Mouse (Mus musculus): ENCODE measurements at regions not wholly inside any gene's neighbourhood (a gene's known extent, or its start where the extent isn't known, plus 50 kb on each side); places are given as distances from the start of the nearest gene placed in this dataset.

DNA sequence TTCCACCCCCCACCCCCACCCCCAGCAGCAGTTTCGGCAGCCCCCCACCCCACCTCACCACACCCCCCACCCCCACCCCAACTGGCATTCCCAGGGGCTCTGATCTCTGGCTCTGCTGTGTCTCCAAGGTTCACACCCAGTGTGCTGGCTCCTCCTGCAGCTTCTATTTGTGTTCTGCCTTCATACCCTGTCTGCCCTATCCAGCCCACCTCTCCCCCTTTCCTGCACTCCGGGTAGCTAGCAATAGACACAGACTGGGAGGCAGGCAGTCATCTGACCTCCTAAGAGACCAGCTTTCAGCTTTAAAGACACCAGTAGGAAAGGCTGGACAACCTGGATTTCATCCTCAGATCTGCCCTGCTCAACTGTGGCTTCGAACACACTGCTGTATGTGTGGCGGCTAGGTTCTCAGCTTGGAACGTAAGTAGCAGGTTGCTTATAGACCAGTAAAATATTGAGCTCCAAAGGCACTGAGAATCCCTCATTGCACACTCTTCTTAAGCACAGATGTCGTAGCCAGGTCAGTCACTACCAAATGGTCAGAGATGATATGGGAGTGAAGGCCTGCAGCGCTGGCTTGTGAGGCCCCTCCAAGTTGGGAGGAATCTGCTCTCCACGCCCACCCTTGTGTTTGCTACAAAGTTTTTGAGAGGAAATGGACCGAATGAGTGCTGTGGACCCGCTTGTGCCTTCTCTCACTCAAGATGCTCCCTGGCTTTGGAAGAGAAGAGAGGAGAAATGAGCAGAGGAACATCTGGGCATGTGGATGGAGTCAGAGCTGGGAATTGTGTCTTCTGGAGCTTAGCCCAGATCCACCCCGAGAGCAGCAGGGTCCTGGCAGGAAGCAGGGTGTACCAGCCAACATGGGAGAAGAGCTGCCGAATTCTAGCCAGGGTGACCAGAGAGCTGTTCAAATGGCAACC, 187.1 kb downstream of the Bcl2l11 start:
- Histone ChIP-seq H3K4me1 (ENCODE audit: control insufficient read depth, insufficient read depth, low read length) (peaks cover 17% of the 10 kb centered on the region), H3K27ac (ENCODE audit: insufficient read depth, low read depth, low read length) (no peak overlapping the region), H3K4me3 (ENCODE audit: insufficient read depth, low read length) (no peak overlapping the region)
- no peak for TF ChIP-seq CTCF (IDR thresholded peaks at IDR 0.05; ENCODE audit: low read depth, low read length)
- no peak for TF ChIP-seq POLR2A (IDR thresholded peaks at IDR 0.05; ENCODE audit: borderline replicate concordance, low read depth, low read length)

DNA sequence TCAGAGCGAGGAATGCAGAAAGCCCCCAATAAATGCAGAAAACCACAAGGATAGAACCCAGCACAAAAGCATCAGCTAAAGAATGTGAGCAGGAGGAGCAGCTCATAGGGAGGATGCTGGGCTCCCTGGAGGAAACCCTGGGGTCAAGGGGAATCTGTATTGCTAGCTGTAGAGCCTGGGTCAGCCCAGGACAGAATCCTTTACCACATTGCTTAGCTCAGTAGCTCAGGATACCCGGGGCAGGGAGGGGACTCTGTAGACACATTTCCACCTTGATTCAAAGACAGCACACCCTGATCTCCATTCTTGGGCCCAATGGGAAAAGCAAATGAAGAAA, 187.7 kb downstream of the Bcl2l11 start:
- no peak overlapping the region for H3K27ac ChIP-seq (ENCODE audit: insufficient read depth, low read depth, low read length)
- TF ChIP-seq POLR2A (IDR thresholded peaks at IDR 0.05; ENCODE audit: borderline replicate concordance, low read depth, low read length) (no peak), CTCF (IDR thresholded peaks at IDR 0.05; ENCODE audit: low read depth, low read length) (no peak)
- H3K4me1 ChIP-seq (ENCODE audit: control insufficient read depth, insufficient read depth, low read length), result peaks cover 22% of the 10 kb centered on the region
- no peak overlapping the region for H3K4me3 ChIP-seq (ENCODE audit: insufficient read depth, low read length)

DNA sequence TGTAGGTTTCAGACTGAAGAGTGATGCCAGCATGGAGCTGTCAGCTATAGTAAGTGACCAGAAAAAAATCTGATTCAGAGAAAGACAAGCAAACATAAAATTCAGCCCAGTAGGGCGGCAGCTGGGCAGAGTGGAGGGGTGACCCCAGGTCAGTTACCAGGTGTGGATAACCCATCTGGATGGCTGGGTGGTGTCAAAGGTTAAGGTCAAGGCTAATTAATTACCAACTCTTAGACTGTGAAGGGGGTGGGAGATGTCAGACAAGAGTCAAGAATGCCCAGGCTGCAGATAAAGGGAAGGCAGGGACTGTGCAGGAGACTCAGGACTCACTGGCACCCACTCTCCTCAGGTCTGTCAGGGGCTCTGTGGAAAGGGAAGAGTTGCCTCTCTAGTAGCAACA, 188.1 kb downstream of the Bcl2l11 start:
- TF ChIP-seq POLR2A (IDR thresholded peaks at IDR 0.05; ENCODE audit: borderline replicate concordance, low read depth, low read length), result no peak
- TF ChIP-seq CTCF (IDR thresholded peaks at IDR 0.05; ENCODE audit: low read depth, low read length), result no peak
- Histone ChIP-seq H3K4me3 (ENCODE audit: insufficient read depth, low read length) (no peak overlapping the region), H3K27ac (ENCODE audit: insufficient read depth, low read depth, low read length) (no peak overlapping the region), H3K4me1 (ENCODE audit: control insufficient read depth, insufficient read depth, low read length) (peaks cover 25% of the 10 kb centered on the region)

DNA sequence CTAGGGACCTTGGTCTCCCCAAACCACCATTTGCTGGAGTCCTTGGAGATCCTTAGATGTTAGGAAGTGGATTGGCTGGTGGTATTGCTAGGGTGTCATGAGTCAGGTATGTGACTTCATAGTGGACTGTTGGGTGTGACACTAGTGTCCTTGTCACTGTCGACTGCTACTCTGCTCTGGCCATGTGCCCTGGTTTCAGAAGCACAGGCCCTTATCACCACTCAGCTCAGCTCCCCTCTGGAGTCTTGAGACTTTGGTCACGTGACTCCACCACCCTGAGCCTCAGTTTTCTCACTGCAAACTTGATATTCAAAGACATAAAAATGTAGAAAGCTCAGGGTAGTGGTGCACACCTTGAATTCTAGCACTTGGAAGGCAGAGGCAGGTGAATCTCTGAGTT, 190.7 kb downstream of the Bcl2l11 start:
- no peak overlapping the region for H3K27ac ChIP-seq (ENCODE audit: insufficient read depth, low read depth, low read length)
- H3K4me3 ChIP-seq (ENCODE audit: insufficient read depth, low read length), result no peak overlapping the region
- no peak for TF ChIP-seq POLR2A (IDR thresholded peaks at IDR 0.05; ENCODE audit: borderline replicate concordance, low read depth, low read length)
- no peak for TF ChIP-seq CTCF (IDR thresholded peaks at IDR 0.05; ENCODE audit: low read depth, low read length)
- peaks cover 38% of the 10 kb centered on the region for H3K4me1 ChIP-seq (ENCODE audit: control insufficient read depth, insufficient read depth, low read length)

DNA sequence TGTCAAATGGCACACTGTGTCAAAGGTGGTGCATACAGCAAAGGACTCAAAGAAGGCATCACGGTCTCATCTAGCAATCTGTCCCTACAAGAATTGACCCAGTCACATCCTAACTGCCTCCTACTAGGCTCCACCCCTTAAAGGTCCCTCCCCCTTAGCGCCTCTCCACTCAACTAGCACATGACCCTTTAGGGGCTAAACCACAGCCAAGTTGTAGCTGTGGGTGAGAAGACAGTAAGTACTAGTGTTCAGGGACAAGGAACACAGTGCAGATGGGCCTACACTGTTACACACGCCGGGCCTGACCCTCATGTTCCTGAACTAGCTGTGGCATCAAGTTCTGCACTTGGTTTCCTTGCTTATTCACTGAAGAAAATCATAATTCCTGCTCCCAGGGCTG, 192.4 kb downstream of the Bcl2l11 start:
- H3K27ac ChIP-seq (ENCODE audit: insufficient read depth, low read depth, low read length), result no peak overlapping the region
- TF ChIP-seq POLR2A (IDR thresholded peaks at IDR 0.05; ENCODE audit: borderline replicate concordance, low read depth, low read length) (no peak), CTCF (IDR thresholded peaks at IDR 0.05; ENCODE audit: low read depth, low read length) (no peak)
- H3K4me1 ChIP-seq (ENCODE audit: control insufficient read depth, insufficient read depth, low read length), result peaks cover 42% of the 10 kb centered on the region
- no peak overlapping the region for H3K4me3 ChIP-seq (ENCODE audit: insufficient read depth, low read length)

DNA sequence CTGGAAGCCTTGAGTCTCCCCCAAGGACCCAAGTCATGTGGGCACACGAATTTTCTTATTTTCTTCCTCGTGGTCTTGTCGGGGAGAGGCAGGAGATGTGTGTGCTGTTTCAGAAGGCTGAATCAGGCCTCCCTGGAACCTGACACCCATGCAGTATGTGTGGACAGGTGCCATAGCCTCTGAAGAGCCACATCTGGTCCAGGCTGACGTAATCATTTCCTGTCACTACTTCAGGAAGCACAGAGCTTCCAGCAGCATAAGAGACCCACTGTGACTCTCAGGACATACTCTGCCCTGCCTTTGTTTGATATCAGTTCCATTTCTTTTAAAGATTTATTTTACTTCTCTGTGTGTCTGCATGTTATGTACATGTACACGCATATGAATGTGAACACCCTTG, 193.1 kb downstream of the Bcl2l11 start:
- Histone ChIP-seq H3K4me3 (ENCODE audit: insufficient read depth, low read length) (no peak overlapping the region), H3K27ac (ENCODE audit: insufficient read depth, low read depth, low read length) (no peak overlapping the region), H3K4me1 (ENCODE audit: control insufficient read depth, insufficient read depth, low read length) (peaks cover 42% of the 10 kb centered on the region)
- no peak for TF ChIP-seq CTCF (IDR thresholded peaks at IDR 0.05; ENCODE audit: low read depth, low read length)
- no peak for TF ChIP-seq POLR2A (IDR thresholded peaks at IDR 0.05; ENCODE audit: borderline replicate concordance, low read depth, low read length)

DNA sequence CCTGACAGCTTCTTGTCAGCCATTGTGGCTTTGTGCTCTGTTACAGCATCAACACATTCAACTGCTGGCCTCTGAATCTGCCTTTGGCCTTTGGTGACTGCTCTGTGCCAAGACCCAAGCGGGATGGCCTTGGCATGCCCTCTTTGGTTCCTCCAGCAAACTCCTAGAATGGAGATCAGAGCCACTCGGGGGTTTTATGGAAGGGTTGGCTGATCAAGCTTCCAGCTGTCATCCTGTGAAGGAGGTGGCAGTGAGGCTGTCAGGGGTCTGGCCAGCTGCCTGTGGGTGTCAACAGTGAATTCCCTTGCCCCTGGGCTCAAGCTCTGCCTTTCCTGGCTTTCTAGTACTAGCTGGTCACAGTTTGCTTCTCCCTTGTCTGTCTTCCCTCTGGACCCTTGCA, 195.6 kb downstream of the Bcl2l11 start:
- no peak; the same call in 1 of the 2 replicates for TF ChIP-seq CTCF (IDR thresholded peaks at IDR 0.05; ENCODE audit: low read depth, low read length)
- no peak for TF ChIP-seq POLR2A (IDR thresholded peaks at IDR 0.05; ENCODE audit: borderline replicate concordance, low read depth, low read length)
- Histone ChIP-seq H3K4me3 (ENCODE audit: insufficient read depth, low read length) (no peak overlapping the region), H3K4me1 (ENCODE audit: control insufficient read depth, insufficient read depth, low read length) (peaks cover 36% of the 10 kb centered on the region), H3K27ac (ENCODE audit: insufficient read depth, low read depth, low read length) (no peak overlapping the region)

DNA sequence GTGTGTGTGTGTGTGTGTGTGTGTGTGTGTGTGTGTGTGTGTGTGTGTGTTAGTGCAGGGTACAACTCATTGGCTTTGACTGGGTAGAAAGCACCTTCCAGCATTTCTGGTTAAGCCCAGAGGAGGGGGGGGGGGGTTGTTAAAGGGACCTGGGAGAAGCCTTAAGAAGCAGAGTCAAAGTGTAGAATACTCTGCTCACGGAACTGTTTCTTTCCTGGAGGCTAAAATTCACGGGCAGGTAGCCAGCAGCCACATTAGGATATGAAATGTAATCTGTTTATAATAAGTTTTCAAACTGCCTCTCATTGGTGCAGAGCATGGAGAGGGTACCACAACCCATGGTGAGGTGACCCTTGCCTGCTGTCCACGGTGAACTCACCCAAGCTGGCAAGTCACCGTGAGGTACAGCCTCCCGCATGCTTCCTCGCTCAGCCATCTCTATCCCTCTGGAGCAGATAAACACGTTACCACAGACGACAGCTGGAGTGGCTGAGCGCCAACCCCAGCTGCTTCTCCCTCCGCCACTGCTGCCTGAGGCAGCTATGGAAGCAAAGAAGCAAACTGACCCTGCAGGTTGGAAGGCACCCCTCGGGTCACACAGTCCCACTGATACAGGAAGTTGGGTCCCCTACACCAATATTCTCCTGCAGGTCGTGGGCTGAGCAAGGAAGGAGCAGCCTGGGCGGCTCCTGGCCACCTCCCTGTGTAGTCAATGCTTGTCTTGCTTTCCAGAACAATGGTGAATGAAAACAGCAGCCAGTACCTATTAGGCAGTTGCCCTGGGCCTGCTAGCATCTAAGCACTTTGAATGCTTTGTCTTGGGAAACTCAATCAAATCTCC, 198.6 kb downstream of the Bcl2l11 start:
- no peak for TF ChIP-seq CTCF (IDR thresholded peaks at IDR 0.05; ENCODE audit: low read depth, low read length)
- TF ChIP-seq POLR2A (IDR thresholded peaks at IDR 0.05; ENCODE audit: borderline replicate concordance, low read depth, low read length), result no peak
- Histone ChIP-seq H3K4me1 (ENCODE audit: control insufficient read depth, insufficient read depth, low read length) (peaks cover 20% of the 10 kb centered on the region), H3K27ac (ENCODE audit: insufficient read depth, low read depth, low read length) (no peak overlapping the region), H3K4me3 (ENCODE audit: insufficient read depth, low read length) (no peak overlapping the region)

DNA sequence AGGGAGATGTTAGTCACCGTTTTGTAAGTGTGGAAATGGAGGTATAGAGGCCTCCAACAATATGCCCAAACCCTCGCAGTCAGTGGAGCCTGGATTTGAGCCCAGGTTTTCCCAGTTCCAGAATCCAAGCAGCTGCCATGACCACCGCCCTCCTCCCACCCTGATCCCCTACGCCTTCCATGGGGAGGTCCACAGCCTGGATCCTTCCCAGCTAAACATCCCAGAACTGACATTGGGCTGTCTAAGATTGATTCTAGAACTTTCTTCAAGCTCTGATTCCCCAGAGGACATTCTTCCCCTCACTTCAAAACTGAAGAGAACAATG, 199.2 kb downstream of the Bcl2l11 start:
- Histone ChIP-seq H3K27ac (ENCODE audit: insufficient read depth, low read depth, low read length) (no peak overlapping the region), H3K4me1 (ENCODE audit: control insufficient read depth, insufficient read depth, low read length) (peaks cover 18% of the 10 kb centered on the region), H3K4me3 (ENCODE audit: insufficient read depth, low read length) (no peak overlapping the region)
- no peak for TF ChIP-seq CTCF (IDR thresholded peaks at IDR 0.05; ENCODE audit: low read depth, low read length)
- TF ChIP-seq POLR2A (IDR thresholded peaks at IDR 0.05; ENCODE audit: borderline replicate concordance, low read depth, low read length), result no peak

DNA sequence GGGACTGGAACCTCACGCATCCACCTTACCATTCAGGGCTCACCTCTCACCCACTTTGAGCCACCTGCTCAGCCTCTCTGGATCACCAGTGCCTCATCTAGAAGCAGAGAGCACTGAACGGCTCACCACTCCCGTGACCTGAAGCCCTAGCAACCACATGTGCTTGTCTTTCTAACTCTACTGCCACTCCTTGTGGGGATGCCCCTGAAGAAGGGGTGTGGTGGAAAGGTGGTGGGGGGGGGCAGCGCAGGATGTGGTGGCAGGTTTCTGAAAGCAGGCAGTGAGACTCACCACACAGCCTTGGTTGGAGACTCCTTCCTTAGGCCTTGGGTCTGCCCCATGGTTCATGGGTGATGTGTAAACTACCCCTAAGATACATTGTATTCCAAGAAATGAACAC, 199.6 kb downstream of the Bcl2l11 start:
- no peak overlapping the region for H3K27ac ChIP-seq (ENCODE audit: insufficient read depth, low read depth, low read length)
- peaks cover 15% of the 10 kb centered on the region for H3K4me1 ChIP-seq (ENCODE audit: control insufficient read depth, insufficient read depth, low read length)
- no peak overlapping the region for H3K4me3 ChIP-seq (ENCODE audit: insufficient read depth, low read length)
- TF ChIP-seq POLR2A (IDR thresholded peaks at IDR 0.05; ENCODE audit: borderline replicate concordance, low read depth, low read length) (no peak), CTCF (IDR thresholded peaks at IDR 0.05; ENCODE audit: low read depth, low read length) (no peak)

Measured in bone marrow macrophage, adult 2 months (primary cell).